Mouse (Mus musculus) intestine, postnatal 0 days (tissue): ENCODE measurements around the gene Kcnk5. TPM values are rescaled to one million over a fixed set of nuclear protein-coding genes. Genes with fewer than 3 reads are reported as not detected.

Experiments
- ATAC-seq: fragments of 200-750 bp; cut with Nextera tagmentation; 2 replicates; pipeline ENCODE4 v1.8.0; 2017; ENCODE audit warnings: mild to moderate bottlenecking, moderate TSS enrichment, moderate library complexity
- H3K27ac ChIP-seq: fragments of 300-500 bp; sonication (generic); 2 replicates; pipeline ENCODE4 v1.5.1; 2014; ENCODE audit warnings: mild to moderate bottlenecking, low read depth, low read length, moderate library complexity
- H3K27me3 ChIP-seq: fragments of 300-500 bp; sonication (generic); replicated peaks from 2 replicates; pipeline ENCODE4 v1.6.1; 2014; ENCODE audit warnings: low read length, mixed read lengths; ENCODE audit not compliant: control insufficient read depth, insufficient read depth
- H3K36me3 ChIP-seq: fragments of 300-500 bp; sonication (generic); 2 replicates; pipeline ENCODE4 v1.6.1; 2014; ENCODE audit warnings: mild to moderate bottlenecking, moderate library complexity; ENCODE audit not compliant: control insufficient read depth, insufficient read depth
- H3K4me1 ChIP-seq: fragments of 300-500 bp; sonication (generic); replicated peaks from 2 replicates; pipeline ENCODE4 v1.6.1; 2014; ENCODE audit warnings: antibody characterized with exemption, low read length, mixed read lengths; ENCODE audit not compliant: control insufficient read depth, insufficient read depth
- H3K4me2 ChIP-seq: fragments of 300-500 bp; sonication (generic); replicated peaks from 2 replicates; pipeline ENCODE4 v1.6.1; 2014; ENCODE audit warnings: low read depth, mild to moderate bottlenecking, moderate library complexity
- H3K4me3 ChIP-seq: fragments of 300-500 bp; sonication (generic); 2 replicates; pipeline ENCODE4 v1.5.1; 2014; ENCODE audit warnings: low read depth, low read length
- H3K9ac ChIP-seq: fragments of 300-500 bp; sonication (generic); 2 replicates; pipeline ENCODE4 v1.6.1; 2014; ENCODE audit warnings: mild to moderate bottlenecking, low read depth, low read length
- H3K9me3 ChIP-seq: fragments of 300-500 bp; sonication (generic); 2 replicates; pipeline ENCODE4 v1.6.1; 2016; ENCODE audit warnings: mixed run types; ENCODE audit not compliant: control insufficient read depth
- CTCF ChIP-seq: sonication (generic); IDR thresholded peaks from 2 replicates; pipeline ENCODE4 v1.5.1; 2016; ENCODE audit warnings: low read depth, mild to moderate bottlenecking, control low read depth, antibody characterized with exemption, moderate library complexity
- WGBS: fragments of 180-500 bp; shearing (Covaris S2); extraction: QIAGEN DNeasy Blood & Tissue Kit; methylation state at CpG from one replicate; pipeline ENCODE4 v1.1.7; 2014; 5-methylcytosine and 5-hydroxymethylcytosine counted together
- polyA plus RNA-seq: library from polyadenylated mRNA; unstranded; fragments of >200 nt; fragmentation: Nextera tagmentation; extraction: Ambion mirVana; gene quantifications from 2 replicates; pipeline ENCODE4 v1.2.1, GENCODE M21; 2015

Kcnk5 gene
- polyA plus RNA-seq, 1 experiment from 2014 or later: 10.9 TPM

GRCm38 (mm10) chr14:20180304-20180703 is 1.3 kb downstream of the Kcnk5 start:
- peak overlapping the region; percentile 91 for H3K4me2 ChIP-seq
- no peak for TF ChIP-seq CTCF
- H3K27ac ChIP-seq: peak overlapping the region; percentile 73
- peak overlapping the region; percentile 69 for H3K4me3 ChIP-seq
- peaks cover 4% of the 10 kb centered on the region; the same call in 1 of the 2 replicates for H3K4me1 ChIP-seq
- WGBS: 4% methylated on average over 6 of the region's 6 CpGs
- H3K36me3 ChIP-seq: no peaks in the 10 kb centered on the region
- no peaks in the 10 kb centered on the region for H3K9me3 ChIP-seq
- ATAC-seq: 0 out of 2 replicates have a peak, but pooled peaks have one; percentile 31
- peak overlapping the region; percentile 67 for H3K9ac ChIP-seq
- H3K27me3 ChIP-seq: no peaks in the 10 kb centered on the region

- Histone ChIP-seq H3K27ac (no peak overlapping the region), H3K4me1 (peaks cover 4% of the 10 kb centered on the region; the same call in 1 of the 2 replicates), H3K9ac (peak overlapping the region; percentile 67; the same call in 1 of the 2 replicates), H3K4me2 (peak overlapping the region; percentile 91), H3K36me3 (no peaks in the 10 kb centered on the region), H3K4me3 (peak overlapping the region; percentile 69), H3K27me3 (no peaks in the 10 kb centered on the region), H3K9me3 (no peaks in the 10 kb centered on the region)
- ATAC-seq: no peak
- 0 out of 2 replicates have a peak, but pooled peaks have one; percentile 6 for TF ChIP-seq CTCF
- WGBS: 57% methylated on average over 5 of the region's 5 CpGs
These were observed 1.8 kb downstream of the Kcnk5 start for GRCm38 (mm10) chr14:20179731-20180280.

DNA sequence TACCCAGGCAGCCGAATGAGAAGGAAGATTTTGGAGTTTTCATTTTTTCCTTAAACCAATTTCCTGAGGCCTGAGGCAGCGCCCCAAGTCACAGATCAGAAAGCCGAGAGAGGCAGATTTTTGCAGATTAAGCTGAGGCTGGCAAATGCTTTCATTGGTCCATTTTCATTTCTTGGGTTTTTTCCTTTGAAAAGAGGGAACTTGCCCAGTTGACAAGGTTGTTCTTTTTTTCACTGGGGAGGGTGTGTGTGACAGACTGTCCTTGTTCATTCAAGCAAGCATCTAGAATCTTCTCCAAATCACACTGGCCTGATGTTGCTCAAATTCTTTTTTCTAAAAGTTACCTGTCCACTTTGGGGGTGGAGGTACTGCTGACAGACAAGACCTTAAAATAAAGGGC is 2.5 kb downstream of the Kcnk5 start:
- no peak for ATAC-seq
- Histone ChIP-seq H3K9me3 (no peaks in the 10 kb centered on the region), H3K36me3 (no peaks in the 10 kb centered on the region), H3K4me2 (peak overlapping the region; percentile 91), H3K9ac (no peak overlapping the region), H3K27me3 (no peaks in the 10 kb centered on the region), H3K4me1 (peaks cover 4% of the 10 kb centered on the region; the same call in 1 of the 2 replicates), H3K4me3 (peak overlapping the region; percentile 69), H3K27ac (no peak overlapping the region)
- 58% methylated on average over 3 of the region's 3 CpGs for WGBS
- no peak for TF ChIP-seq CTCF

DNA sequence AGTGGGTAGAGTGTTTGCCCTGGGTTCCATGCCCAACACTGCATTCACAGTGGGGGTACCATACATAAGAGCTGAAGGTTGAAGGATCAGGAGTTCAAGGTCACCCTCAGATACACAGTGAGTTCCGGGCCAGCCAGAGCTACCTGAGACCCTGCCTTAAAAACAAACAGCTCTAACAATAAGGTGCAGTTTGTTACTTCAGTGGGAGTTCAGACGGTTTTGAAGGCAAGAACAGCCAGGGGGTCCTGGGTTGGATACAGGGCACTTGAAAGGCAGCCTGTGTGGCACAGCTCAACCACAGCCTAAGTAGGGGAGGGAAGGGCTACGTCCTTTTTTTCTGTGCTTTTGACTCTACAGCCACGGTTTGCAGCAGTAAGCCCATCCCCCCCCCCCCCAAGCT is 3.0 kb downstream of the Kcnk5 start:
- H3K9me3 ChIP-seq: no peaks in the 10 kb centered on the region
- H3K4me1 ChIP-seq: peaks cover 4% of the 10 kb centered on the region; the same call in 1 of the 2 replicates
- no peaks in the 10 kb centered on the region for H3K36me3 ChIP-seq
- no peak overlapping the region for H3K27ac ChIP-seq
- no peak for ATAC-seq
- H3K4me2 ChIP-seq: peak overlapping the region; percentile 91
- peak overlapping the region; percentile 69; the same call in 1 of the 2 replicates for H3K4me3 ChIP-seq
- no peaks in the 10 kb centered on the region for H3K27me3 ChIP-seq
- H3K9ac ChIP-seq: peak overlapping the region; percentile 31; the same call in 1 of the 2 replicates
- WGBS: 28% methylated on average over 4 of the region's 4 CpGs
- TF ChIP-seq CTCF: no peak

DNA sequence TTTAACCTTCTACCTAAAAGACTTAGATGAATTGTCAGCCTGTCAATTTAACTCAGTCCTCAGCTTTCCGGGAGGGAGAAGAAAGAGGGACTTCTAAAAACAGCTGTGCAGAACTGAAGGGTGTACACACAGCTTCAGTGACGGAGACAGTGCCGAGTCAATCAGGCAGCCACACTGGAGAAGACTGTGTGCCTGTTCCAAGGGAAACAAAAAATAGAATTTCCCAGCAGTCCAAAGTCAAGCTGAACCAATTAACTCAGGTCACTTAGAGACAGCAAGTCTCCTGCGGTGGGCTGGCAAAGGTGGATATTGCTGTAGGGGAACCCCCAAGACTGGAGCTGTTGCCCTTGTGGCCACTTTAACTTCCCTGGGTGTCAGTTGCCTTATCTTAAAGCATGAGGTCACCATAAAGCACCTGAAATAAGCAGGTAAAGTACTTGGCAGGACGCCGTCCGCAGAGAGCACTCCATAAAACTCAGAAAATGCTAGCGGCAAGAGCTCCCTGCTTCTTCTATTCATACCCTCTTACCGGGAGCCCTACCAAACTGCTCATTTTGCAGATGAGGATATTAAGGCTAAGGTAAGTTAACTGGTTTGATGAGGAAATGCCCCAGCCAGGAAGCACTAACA is 4.0 kb downstream of the Kcnk5 start:
- ATAC-seq: no peak
- Histone ChIP-seq H3K4me1 (peaks cover 4% of the 10 kb centered on the region; the same call in 1 of the 2 replicates), H3K4me3 (peak overlapping the region; percentile 12; the same call in 1 of the 2 replicates), H3K27ac (no peak overlapping the region), H3K9ac (0 out of 2 replicates have a peak overlapping the region, but pooled peaks have one; percentile 31), H3K9me3 (no peaks in the 10 kb centered on the region), H3K4me2 (peak overlapping the region; percentile 91), H3K27me3 (no peaks in the 10 kb centered on the region), H3K36me3 (no peaks in the 10 kb centered on the region)
- WGBS: 55% methylated on average over 9 of the region's 9 CpGs
- TF ChIP-seq CTCF: no peak

- Histone ChIP-seq H3K27me3 (no peaks in the 10 kb centered on the region), H3K9ac (no peak overlapping the region), H3K4me3 (no peak overlapping the region), H3K4me1 (0 out of 2 replicates have a peak, but pooled peaks cover 4% of the 10 kb centered on the region), H3K4me2 (no peak overlapping the region), H3K36me3 (no peaks in the 10 kb centered on the region), H3K27ac (no peak overlapping the region), H3K9me3 (no peaks in the 10 kb centered on the region)
- no peak for ATAC-seq
- TF ChIP-seq CTCF: no peak
- 92% methylated on average over 4 of the region's 4 CpGs for WGBS
These were observed 5.9 kb downstream of the Kcnk5 start for GRCm38 (mm10) chr14:20175705-20176104.
